Mouse (Mus musculus): ENCODE results near the gene Dcun1d4.

Dcun1d4 gene

DNA sequence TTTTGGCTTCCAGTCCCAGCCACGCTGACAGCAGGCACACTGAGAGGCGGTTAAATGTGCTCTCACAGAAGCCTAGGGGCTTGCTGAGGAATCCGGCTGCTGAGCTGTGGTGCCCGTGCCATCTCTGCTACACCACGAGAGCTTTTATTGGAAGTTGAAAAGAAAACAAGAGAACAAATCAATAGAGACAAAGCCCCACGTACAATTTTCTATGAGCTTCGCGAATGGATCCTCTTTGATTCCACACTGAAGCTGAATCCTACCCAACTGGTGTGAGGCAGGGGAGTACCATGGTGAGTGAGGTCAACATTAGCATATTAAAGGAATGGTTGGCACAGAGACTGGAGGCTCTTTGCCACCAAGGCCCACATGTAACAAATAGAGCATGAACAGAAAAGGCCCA lies 120.6 kb downstream of the Dcun1d4 start:
- peak; percentile 75 for DNase-seq

DNA sequence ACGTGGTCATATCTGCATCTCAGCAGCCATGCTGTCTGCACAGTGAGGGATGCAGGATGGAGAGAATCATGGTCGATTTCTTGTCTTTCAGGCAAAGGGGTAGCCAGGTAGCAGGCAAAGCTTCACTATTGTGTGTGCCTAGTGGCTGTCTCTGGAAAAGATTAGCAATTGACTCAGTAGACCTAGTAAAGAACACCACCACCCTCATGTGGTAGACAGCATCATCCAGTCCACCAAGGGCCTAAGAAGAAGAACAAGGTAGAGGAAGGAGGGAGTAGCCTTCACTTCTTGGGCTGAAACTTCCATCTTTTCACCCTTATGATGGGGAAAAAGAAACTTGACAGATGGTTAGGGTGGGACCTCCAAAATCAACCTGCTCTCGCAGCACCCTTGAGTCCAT lies 122.1 kb downstream of the Dcun1d4 start:
- DNase-seq: no peak

DNA sequence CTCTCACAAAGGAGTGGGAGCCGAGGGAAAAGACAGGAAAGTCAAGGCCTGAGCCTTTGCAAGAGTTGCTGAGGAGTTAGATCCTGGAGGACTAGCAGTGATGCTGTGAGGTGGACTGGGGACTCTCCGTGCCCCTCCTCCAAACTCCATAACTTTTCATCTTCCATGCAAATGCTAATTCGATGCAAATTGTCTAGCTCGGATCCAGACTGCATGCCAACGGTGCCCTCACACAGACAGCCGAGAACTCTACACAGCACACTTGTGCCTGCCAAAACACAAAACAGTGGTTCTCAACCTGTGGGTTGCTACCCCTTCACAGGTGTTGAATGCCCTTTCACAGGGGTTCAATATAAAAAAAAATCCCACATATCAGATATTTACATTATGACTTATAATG lies 123.7 kb downstream of the Dcun1d4 start:
- DNase-seq: no peak

DNA sequence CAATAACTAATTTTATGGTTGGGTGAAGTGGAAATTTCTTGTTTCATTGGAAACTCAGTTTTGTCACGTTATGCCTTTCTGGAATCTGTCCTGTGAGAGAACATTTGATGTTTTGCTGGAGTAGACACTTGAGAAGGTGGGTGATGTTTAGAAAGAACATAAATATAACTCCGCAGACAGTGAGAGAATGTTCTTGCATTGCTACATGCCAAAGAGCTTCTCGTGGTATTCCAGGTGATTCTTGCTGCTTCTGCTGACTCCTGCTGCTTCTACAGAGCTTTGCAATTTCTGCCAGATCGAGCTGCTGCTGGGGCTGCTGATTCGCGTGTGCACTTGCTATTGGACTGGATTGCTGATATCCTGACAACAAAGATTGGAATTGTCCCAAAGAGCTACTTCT lies 124.2 kb downstream of the Dcun1d4 start:
- peak; percentile 13 for DNase-seq

All from heart, adult 11 months (tissue).